Mouse (Mus musculus): ENCODE measurements around the gene Lypd6b. TPM values are rescaled to one million over a fixed set of nuclear protein-coding genes. Genes with fewer than 3 reads are reported as not detected.

Gene Lypd6b
- polyA plus RNA-seq, 1 experiment from 2014 or later: 0.04 TPM

- Histone ChIP-seq H3K27me3 (ENCODE audit: control insufficient read depth, insufficient read depth, low read depth, low read length) (no peaks in the 10 kb centered on the region), H3K4me1 (ENCODE audit: control insufficient read depth, low read depth, low read length) (no peaks in the 10 kb centered on the region), H3K27ac (ENCODE audit: low read length) (no peak overlapping the region), H3K4me2 (ENCODE audit: low read depth, low read length) (no peak overlapping the region), H3K4me3 (ENCODE audit: low read depth, low read length) (no peak overlapping the region), H3K9me3 (replicated peaks; ENCODE audit: control insufficient read depth, low read length) (no peaks in the 10 kb centered on the region), H3K36me3 (ENCODE audit: control insufficient read depth, insufficient read depth) (no peaks in the 10 kb centered on the region), H3K9ac (ENCODE audit: low read depth, low read length) (no peak overlapping the region)
- ATAC-seq (ENCODE audit: low read depth): no peak
- 67% methylated on average over 4 of the region's 4 CpGs for WGBS (ENCODE audit: insufficient replicate concordance)
Measured at GRCm38 (mm10) chr2:49888346-49888745, 100.9 kb downstream of the Lypd6b start.

- Histone ChIP-seq H3K9ac (ENCODE audit: low read depth, low read length) (no peak overlapping the region), H3K9me3 (replicated peaks; ENCODE audit: control insufficient read depth, low read length) (no peaks in the 10 kb centered on the region), H3K27ac (ENCODE audit: low read length) (no peak overlapping the region), H3K36me3 (ENCODE audit: control insufficient read depth, insufficient read depth) (no peaks in the 10 kb centered on the region), H3K27me3 (ENCODE audit: control insufficient read depth, insufficient read depth, low read depth, low read length) (no peaks in the 10 kb centered on the region), H3K4me1 (ENCODE audit: control insufficient read depth, low read depth, low read length) (no peaks in the 10 kb centered on the region), H3K4me2 (ENCODE audit: low read depth, low read length) (no peak overlapping the region), H3K4me3 (ENCODE audit: low read depth, low read length) (no peak overlapping the region)
- WGBS (ENCODE audit: insufficient replicate concordance): 48% methylated on average over 2 of the region's 2 CpGs
- no peak for ATAC-seq (ENCODE audit: low read depth)
Measured at GRCm38 (mm10) chr2:49890727-49891126, 103.2 kb downstream of the Lypd6b start.

DNA sequence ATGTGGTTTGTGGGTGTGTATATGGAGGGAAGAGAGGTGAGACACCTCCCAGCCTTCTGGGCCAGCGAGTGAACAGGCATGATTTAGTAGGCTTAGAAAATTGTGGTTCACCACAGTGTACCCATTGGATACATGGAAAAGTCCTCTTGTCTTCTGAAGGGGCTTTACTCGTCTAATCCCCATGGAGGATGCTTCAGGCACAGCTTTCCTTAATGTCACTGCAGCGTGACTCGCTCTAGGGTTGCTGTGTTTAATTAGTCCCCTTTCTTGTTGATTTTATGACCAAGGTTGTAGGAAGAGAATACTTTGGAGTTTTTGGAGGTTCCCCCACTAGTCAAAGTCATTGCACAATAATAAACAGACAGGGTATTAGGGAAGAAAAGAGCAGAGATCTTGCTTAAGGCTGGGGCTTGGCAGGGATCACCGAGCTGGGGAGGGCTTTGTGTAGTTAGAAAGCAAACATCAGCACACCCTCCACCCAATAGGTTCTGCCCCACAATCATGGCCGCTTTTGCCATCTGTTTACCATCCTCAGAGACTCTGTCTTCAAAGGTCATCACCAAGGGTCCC, 122.4 kb downstream of the Lypd6b start:
- Histone ChIP-seq H3K9me3 (replicated peaks; ENCODE audit: control insufficient read depth, low read length) (no peaks in the 10 kb centered on the region), H3K9ac (ENCODE audit: low read depth, low read length) (no peak overlapping the region), H3K36me3 (ENCODE audit: control insufficient read depth, insufficient read depth) (no peaks in the 10 kb centered on the region), H3K4me1 (ENCODE audit: control insufficient read depth, low read depth, low read length) (no peaks in the 10 kb centered on the region), H3K27me3 (ENCODE audit: control insufficient read depth, insufficient read depth, low read depth, low read length) (no peaks in the 10 kb centered on the region), H3K4me2 (ENCODE audit: low read depth, low read length) (no peak overlapping the region), H3K27ac (ENCODE audit: low read length) (no peak overlapping the region), H3K4me3 (ENCODE audit: low read depth, low read length) (no peak overlapping the region)
- WGBS (ENCODE audit: insufficient replicate concordance): 46% methylated on average over 6 of the region's 6 CpGs
- ATAC-seq (ENCODE audit: low read depth): no peak

DNA sequence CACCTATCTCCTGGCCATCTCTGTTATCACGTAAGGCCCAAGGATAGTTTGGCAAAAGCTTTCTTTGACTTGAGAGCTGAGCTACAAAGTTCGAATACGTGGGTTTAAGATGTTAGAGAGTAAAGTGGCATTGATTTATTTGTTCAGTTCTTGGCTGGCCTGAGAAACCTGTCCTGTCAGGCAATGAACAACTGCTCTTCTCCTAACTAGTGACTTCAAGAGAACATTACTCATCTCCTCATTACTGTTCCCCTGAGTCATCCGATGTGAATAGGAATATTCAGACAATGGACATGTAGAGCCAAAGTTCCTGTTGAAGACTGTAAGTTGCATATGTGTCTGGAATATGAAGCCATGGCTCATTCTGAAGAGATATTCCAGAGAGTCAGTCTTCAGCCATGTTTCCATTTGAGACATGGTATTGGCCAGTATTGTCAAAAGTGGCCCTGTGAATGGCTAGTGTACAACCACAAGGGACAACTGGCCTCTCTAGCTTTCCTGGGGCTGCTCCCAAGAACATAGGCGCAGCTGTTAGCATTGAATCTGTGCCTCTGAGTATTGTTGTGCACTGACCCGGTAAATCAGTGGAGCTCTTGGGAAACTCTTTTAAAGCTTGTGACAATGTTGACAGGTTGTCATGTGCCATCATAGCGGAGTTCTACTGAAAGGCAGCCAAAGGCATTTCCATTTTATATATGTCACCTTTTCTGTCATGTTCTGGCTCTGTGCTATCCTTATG, 124.0 kb downstream of the Lypd6b start:
- Histone ChIP-seq H3K9me3 (replicated peaks; ENCODE audit: control insufficient read depth, low read length) (no peaks in the 10 kb centered on the region), H3K4me2 (ENCODE audit: low read depth, low read length) (no peak overlapping the region), H3K27me3 (ENCODE audit: control insufficient read depth, insufficient read depth, low read depth, low read length) (no peaks in the 10 kb centered on the region), H3K4me3 (ENCODE audit: low read depth, low read length) (no peak overlapping the region), H3K36me3 (ENCODE audit: control insufficient read depth, insufficient read depth) (no peaks in the 10 kb centered on the region), H3K4me1 (ENCODE audit: control insufficient read depth, low read depth, low read length) (no peaks in the 10 kb centered on the region), H3K27ac (ENCODE audit: low read length) (no peak overlapping the region), H3K9ac (ENCODE audit: low read depth, low read length) (no peak overlapping the region)
- WGBS (ENCODE audit: insufficient replicate concordance): 56% methylated on average over 7 of the region's 7 CpGs
- ATAC-seq (ENCODE audit: low read depth): no peak

DNA sequence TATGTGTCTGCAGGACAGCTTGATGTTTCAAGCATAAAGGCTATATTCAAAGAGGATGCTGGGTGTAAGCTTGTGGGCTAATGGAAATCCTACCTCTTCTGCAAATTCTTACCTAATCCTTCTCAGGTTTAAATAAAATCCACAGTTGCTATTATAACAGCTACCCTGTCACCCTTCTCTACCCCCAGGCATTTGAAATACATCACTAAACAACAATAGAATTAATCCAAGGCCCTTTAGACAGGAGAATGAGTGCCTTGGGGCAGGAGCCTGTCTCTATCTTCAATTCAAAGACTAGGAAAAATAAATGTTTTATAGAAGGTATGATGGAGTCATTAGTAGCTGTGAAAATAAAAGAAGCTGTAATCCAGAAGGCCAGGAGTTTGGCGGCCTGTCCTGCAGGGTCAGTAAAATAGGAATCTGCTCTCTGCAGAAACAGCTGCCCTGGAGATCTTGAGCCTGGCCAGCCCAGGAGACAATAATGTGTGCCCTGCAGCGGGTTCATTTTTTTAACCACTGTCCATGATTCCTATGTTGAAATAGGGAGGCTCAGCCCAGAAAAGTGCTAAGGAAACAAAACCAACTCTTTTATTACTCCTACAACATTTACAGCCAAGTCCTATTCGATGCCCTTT, 124.9 kb downstream of the Lypd6b start:
- WGBS (ENCODE audit: insufficient replicate concordance): 56% methylated on average over 3 of the region's 3 CpGs
- no peak overlapping the region for H3K9ac ChIP-seq (ENCODE audit: low read depth, low read length)

DNA sequence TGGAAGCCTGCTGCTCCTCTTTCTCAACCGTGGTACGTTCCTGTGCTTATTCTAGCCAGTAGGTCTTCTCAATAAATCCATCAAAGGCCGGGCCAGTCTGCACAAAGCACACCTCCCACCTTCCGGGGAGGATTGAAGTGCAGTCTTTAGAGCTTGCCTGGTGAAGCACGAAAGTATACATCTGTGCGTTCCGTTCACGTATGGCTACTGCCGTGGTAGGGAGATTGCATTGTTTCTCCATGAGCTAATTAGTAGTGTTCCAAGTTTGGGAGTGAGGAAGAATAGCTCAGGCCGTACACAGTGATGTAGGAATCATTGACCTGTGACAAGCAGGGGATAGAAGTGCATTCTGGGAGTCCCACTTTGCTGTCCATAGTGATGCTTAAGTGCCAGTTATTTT, 130.0 kb downstream of the Lypd6b start:
- H3K27me3 ChIP-seq (ENCODE audit: control insufficient read depth, insufficient read depth, low read depth, low read length): no peaks in the 10 kb centered on the region
- no peaks in the 10 kb centered on the region for H3K36me3 ChIP-seq (ENCODE audit: control insufficient read depth, insufficient read depth)
- H3K4me3 ChIP-seq (ENCODE audit: low read depth, low read length): no peak overlapping the region
- H3K9ac ChIP-seq (ENCODE audit: low read depth, low read length): no peak overlapping the region
- no peaks in the 10 kb centered on the region for H3K4me1 ChIP-seq (ENCODE audit: control insufficient read depth, low read depth, low read length)
- H3K9me3 ChIP-seq (replicated peaks; ENCODE audit: control insufficient read depth, low read length): no peaks in the 10 kb centered on the region
- WGBS (ENCODE audit: insufficient replicate concordance): 71% methylated on average over 10 of the region's 10 CpGs
- no peak overlapping the region for H3K27ac ChIP-seq (ENCODE audit: low read length)
- ATAC-seq (ENCODE audit: low read depth): no peak
- no peak overlapping the region for H3K4me2 ChIP-seq (ENCODE audit: low read depth, low read length)

More for the DNA sequence above, 124.9 kb downstream of the Lypd6b start:
- Histone ChIP-seq H3K4me1 (ENCODE audit: control insufficient read depth, low read depth, low read length) (no peaks in the 10 kb centered on the region), H3K9me3 (replicated peaks; ENCODE audit: control insufficient read depth, low read length) (no peaks in the 10 kb centered on the region), H3K27ac (ENCODE audit: low read length) (no peak overlapping the region), H3K36me3 (ENCODE audit: control insufficient read depth, insufficient read depth) (no peaks in the 10 kb centered on the region), H3K27me3 (ENCODE audit: control insufficient read depth, insufficient read depth, low read depth, low read length) (no peaks in the 10 kb centered on the region), H3K4me3 (ENCODE audit: low read depth, low read length) (no peak overlapping the region), H3K4me2 (ENCODE audit: low read depth, low read length) (no peak overlapping the region)
- ATAC-seq (ENCODE audit: low read depth): no peak

DNA sequence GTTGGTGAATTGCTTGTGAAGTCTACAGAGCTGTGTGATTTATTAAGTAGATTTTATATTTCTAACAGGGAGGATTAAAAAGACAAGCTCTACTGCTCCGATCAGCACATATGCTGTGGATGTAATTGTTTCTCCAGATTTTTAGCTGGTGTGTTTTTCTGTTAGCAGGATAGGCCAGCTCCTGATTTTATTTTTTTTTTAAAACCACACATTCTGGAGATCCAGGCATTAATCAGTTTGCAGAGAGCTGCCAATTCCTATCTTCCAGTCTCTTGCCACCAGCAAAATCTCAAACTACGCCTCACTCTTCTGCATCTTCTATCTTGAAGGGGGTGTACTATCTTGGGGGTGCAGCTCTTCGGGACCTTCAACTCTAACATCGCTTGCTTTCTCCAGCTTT, 130.6 kb downstream of the Lypd6b start:
- Histone ChIP-seq H3K4me2 (ENCODE audit: low read depth, low read length) (no peak overlapping the region), H3K9ac (ENCODE audit: low read depth, low read length) (no peak overlapping the region), H3K27me3 (ENCODE audit: control insufficient read depth, insufficient read depth, low read depth, low read length) (no peaks in the 10 kb centered on the region), H3K4me3 (ENCODE audit: low read depth, low read length) (no peak overlapping the region), H3K27ac (ENCODE audit: low read length) (no peak overlapping the region), H3K4me1 (ENCODE audit: control insufficient read depth, low read depth, low read length) (no peaks in the 10 kb centered on the region), H3K36me3 (ENCODE audit: control insufficient read depth, insufficient read depth) (no peaks in the 10 kb centered on the region), H3K9me3 (replicated peaks; ENCODE audit: control insufficient read depth, low read length) (no peaks in the 10 kb centered on the region)
- no peak for ATAC-seq (ENCODE audit: low read depth)
- WGBS (ENCODE audit: insufficient replicate concordance): 66% methylated on average over 4 of the region's 4 CpGs

DNA sequence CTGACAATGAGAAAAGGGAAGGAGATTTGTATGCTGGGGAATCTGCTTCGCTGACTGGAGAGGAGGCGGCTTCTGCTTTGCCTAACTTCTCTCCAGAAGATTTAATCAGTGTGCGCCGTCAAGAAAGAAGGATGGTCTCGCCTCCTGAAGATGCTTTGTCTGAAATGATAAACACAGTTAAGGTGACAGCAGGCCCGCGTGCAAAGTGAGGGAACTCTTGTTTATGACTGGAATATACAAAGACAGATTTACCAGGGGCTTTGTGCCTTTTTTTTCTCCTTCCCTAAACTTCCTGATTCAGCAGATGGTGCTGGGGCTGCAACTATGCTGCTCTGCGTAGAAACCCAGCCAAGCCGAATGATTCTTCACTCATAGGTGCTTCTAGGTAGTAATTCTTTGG, 131.2 kb downstream of the Lypd6b start:
- H3K9ac ChIP-seq (ENCODE audit: low read depth, low read length): no peak overlapping the region
- no peaks in the 10 kb centered on the region for H3K4me1 ChIP-seq (ENCODE audit: control insufficient read depth, low read depth, low read length)
- no peaks in the 10 kb centered on the region for H3K36me3 ChIP-seq (ENCODE audit: control insufficient read depth, insufficient read depth)
- H3K4me3 ChIP-seq (ENCODE audit: low read depth, low read length): no peak overlapping the region
- H3K9me3 ChIP-seq (replicated peaks; ENCODE audit: control insufficient read depth, low read length): no peaks in the 10 kb centered on the region
- no peak overlapping the region for H3K4me2 ChIP-seq (ENCODE audit: low read depth, low read length)
- H3K27me3 ChIP-seq (ENCODE audit: control insufficient read depth, insufficient read depth, low read depth, low read length): no peaks in the 10 kb centered on the region
- no peak for ATAC-seq (ENCODE audit: low read depth)
- WGBS (ENCODE audit: insufficient replicate concordance): 23% methylated on average over 9 of the region's 9 CpGs
- no peak overlapping the region for H3K27ac ChIP-seq (ENCODE audit: low read length)

GRCm38 (mm10) chr2:49921948-49922347, 134.5 kb downstream of the Lypd6b start:
- Histone ChIP-seq H3K27me3 (ENCODE audit: control insufficient read depth, insufficient read depth, low read depth, low read length) (no peaks in the 10 kb centered on the region), H3K9ac (ENCODE audit: low read depth, low read length) (no peak overlapping the region), H3K4me1 (ENCODE audit: control insufficient read depth, low read depth, low read length) (no peaks in the 10 kb centered on the region), H3K4me2 (ENCODE audit: low read depth, low read length) (no peak overlapping the region), H3K9me3 (replicated peaks; ENCODE audit: control insufficient read depth, low read length) (no peaks in the 10 kb centered on the region), H3K4me3 (ENCODE audit: low read depth, low read length) (no peak overlapping the region), H3K36me3 (ENCODE audit: control insufficient read depth, insufficient read depth) (no peaks in the 10 kb centered on the region), H3K27ac (ENCODE audit: low read length) (no peak overlapping the region)
- ATAC-seq (ENCODE audit: low read depth): no peak
- 59% methylated on average over 8 of the region's 8 CpGs for WGBS (ENCODE audit: insufficient replicate concordance)

Data from liver, embryonic 16.5 days (tissue).